Mouse (Mus musculus) bone marrow macrophage, adult 2 months (primary cell): ENCODE measurements around the gene Rpl38. TPM values are rescaled to one million over a fixed set of nuclear protein-coding genes. Genes with fewer than 3 reads are reported as not detected.

ENCODE experiments used
- H3K27ac ChIP-seq: 2 replicates; pipeline ENCODE4 v1.5.1; 2012; ENCODE audit warnings: low read depth, low read length; ENCODE audit not compliant: insufficient read depth
- H3K4me1 ChIP-seq: 2 replicates; pipeline ENCODE4 v1.6.1; 2012; ENCODE audit warnings: low read length; ENCODE audit not compliant: control insufficient read depth, insufficient read depth
- H3K4me3 ChIP-seq: 2 replicates; pipeline ENCODE4 v1.5.1; 2012; ENCODE audit warnings: mild to moderate bottlenecking, low read length, moderate library complexity; ENCODE audit not compliant: insufficient read depth
- CTCF ChIP-seq: IDR thresholded peaks from 2 replicates; pipeline ENCODE4 v1.5.1; 2012; ENCODE audit warnings: low read depth, mild to moderate bottlenecking, low read length, moderate library complexity
- POLR2A ChIP-seq: IDR thresholded peaks from 2 replicates; pipeline ENCODE4 v1.6.1; 2012; ENCODE audit warnings: mild to moderate bottlenecking, low read depth, low read length, borderline replicate concordance
- polyA plus RNA-seq: library from polyadenylated mRNA; stranded (reverse); fragments of >200 nt; gene quantifications from 2 replicates; pipeline ENCODE4 v1.2.4, GENCODE M21; 2012; ENCODE audit not compliant: missing spikeins, insufficient read depth, insufficient read length

The Rpl38 gene
- polyA plus RNA-seq, 1 experiment = 1,765 TPM

GRCm38 (mm10) chr11:114715531-114715930 is 47.2 kb downstream of the Rpl38 start:
- Histone ChIP-seq H3K27ac (no peak overlapping the region), H3K4me3 (no peak overlapping the region)
- TF ChIP-seq CTCF = no peak
- TF ChIP-seq POLR2A = no peak

GRCm38 (mm10) chr11:114720535-114720934 is 52.2 kb downstream of the Rpl38 start:
- Histone ChIP-seq H3K4me1 (peaks cover 26% of the 10 kb centered on the region), H3K4me3 (no peak overlapping the region), H3K27ac (no peak overlapping the region)
- no peak for TF ChIP-seq POLR2A
- no peak for TF ChIP-seq CTCF

More at GRCm38 (mm10) chr11:114715531-114715930, 47.2 kb downstream of the Rpl38 start:
- H3K4me1 ChIP-seq = no peaks in the 10 kb centered on the region

Other genes with a start within 250 kb of the Rpl38 start
- gene Ttyh2, start 6.9 kb downstream of the Rpl38 start, polyA plus RNA-seq = 29.6 and 37.5 TPM in 2 replicates
- not detected in 2 replicates for gene Dnaic2, start 58.9 kb downstream of the Rpl38 start, polyA plus RNA-seq
- 2.5 and 3.0 TPM in 2 replicates for gene Kif19a, start 96.9 kb downstream of the Rpl38 start, polyA plus RNA-seq
- not detected in 2 replicates for gene Btbd17, start 127.4 kb downstream of the Rpl38 start, polyA plus RNA-seq
- not detected in 2 replicates for gene Gpr142, start 130.4 kb downstream of the Rpl38 start, polyA plus RNA-seq
- 35.4 and 38.0 TPM in 2 replicates for gene Gprc5c, start 182.6 kb downstream of the Rpl38 start, polyA plus RNA-seq
- 202 and 239 TPM in 2 replicates for gene Cd300a, start 221.5 kb downstream of the Rpl38 start, polyA plus RNA-seq